Mouse (Mus musculus) forebrain, embryonic 12.5 days (tissue): Measurements from ENCODE around the gene Ncs1. TPM values are rescaled to one million over a fixed set of nuclear protein-coding genes. Genes with fewer than 3 reads are reported as not detected.

Experiments used
- ATAC-seq: fragments of 200-750 bp; cut with Nextera tagmentation; 2 replicates; pipeline ENCODE4 v1.8.0; 2017; ENCODE audit warnings: moderate TSS enrichment; ENCODE audit not compliant: low FRiP score
- H3K27ac ChIP-seq: fragments of 300-500 bp; sonication (generic); 2 replicates; pipeline ENCODE4 v1.5.1; 2016; ENCODE audit warnings: mild to moderate bottlenecking
- H3K27me3 ChIP-seq: fragments of 300-500 bp; sonication (generic); 2 replicates; pipeline ENCODE4 v1.6.1; 2016; ENCODE audit warnings: mild to moderate bottlenecking
- H3K36me3 ChIP-seq: fragments of 300-500 bp; sonication (generic); replicated peaks from 2 replicates; pipeline ENCODE4 v1.6.1; 2016; ENCODE audit warnings: mild to moderate bottlenecking
- H3K4me1 ChIP-seq: fragments of 300-500 bp; sonication (generic); 2 replicates; pipeline ENCODE4 v1.6.1; 2016
- H3K4me2 ChIP-seq: fragments of 300-500 bp; sonication (generic); 2 replicates; pipeline ENCODE4 v1.6.1; 2016; ENCODE audit warnings: mild to moderate bottlenecking, moderate library complexity
- H3K4me3 ChIP-seq: fragments of 300-500 bp; sonication (generic); replicated peaks from 2 replicates; pipeline ENCODE4 v1.5.1; 2016; ENCODE audit warnings: mild to moderate bottlenecking
- H3K9ac ChIP-seq: fragments of 300-500 bp; sonication (generic); 2 replicates; pipeline ENCODE4 v1.6.1; 2016; ENCODE audit warnings: mild to moderate bottlenecking
- H3K9me3 ChIP-seq: fragments of 300-500 bp; sonication (generic); 2 replicates; pipeline ENCODE4 v1.6.1; 2016
- WGBS: fragments of 180-500 bp; shearing (Covaris S2); methylation state at CpG from one replicate; pipeline ENCODE4 v1.1.7; 2016; 5-methylcytosine and 5-hydroxymethylcytosine counted together
- polyA plus RNA-seq: library from polyadenylated mRNA; unstranded; fragments of >200 nt; fragmentation: Nextera tagmentation; extraction: Ambion mirVana; gene quantifications from 2 replicates; pipeline ENCODE4 v1.2.1, GENCODE M21; 2016

Ncs1 gene
- polyA plus RNA-seq = 65.3 and 70.0 TPM in 2 replicates

DNA sequence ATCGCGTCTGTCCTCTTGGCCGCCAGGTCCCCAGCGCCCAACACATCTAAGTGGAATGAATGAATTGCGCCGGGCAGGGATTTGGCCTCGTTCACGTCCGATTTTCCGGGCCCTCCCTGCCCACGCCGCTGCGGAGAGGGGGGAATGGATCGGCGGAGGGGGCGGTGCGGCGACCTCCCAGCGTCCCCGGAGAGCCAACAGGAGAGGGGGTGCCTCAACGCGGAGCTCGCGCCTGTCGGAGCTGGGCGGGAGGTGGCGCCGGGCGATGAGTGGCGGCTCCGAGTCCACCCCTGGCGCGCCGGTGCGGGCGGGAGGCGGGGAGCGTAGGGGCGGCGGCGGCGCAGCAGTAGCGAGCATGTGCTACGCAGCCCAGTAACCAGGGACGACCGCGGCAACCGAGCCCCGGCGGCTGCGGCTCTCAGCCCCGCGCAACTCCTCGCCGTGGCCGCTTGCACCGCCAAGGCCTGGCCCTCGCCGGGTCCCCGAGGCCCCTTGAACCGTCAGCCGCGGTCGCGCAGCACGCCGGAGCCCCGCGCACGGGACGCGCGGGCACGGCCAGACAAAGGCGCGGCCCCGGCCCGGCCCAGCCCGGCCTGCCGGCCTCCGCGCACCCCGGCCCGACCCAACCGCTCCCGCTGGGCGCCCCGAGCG, at the start of gene Ncs1:
TSS of gene Ncs1 (plus strand) at position 333 of the 651 bp plus-strand sequence.
- Histone ChIP-seq H3K4me3 (peak within 1 kb of the TSS; percentile 92), H3K9ac (peak within 1 kb of the TSS; percentile 96), H3K4me2 (peak within 1 kb of the TSS; percentile 78), H3K27ac (peak within 1 kb of the TSS; percentile 83), H3K27me3 (peaks cover 32% of the 10 kb centered on the region), H3K36me3 (peaks cover 8% of the 10 kb centered on the region), H3K4me1 (peaks cover 38% of the 10 kb centered on the region), H3K9me3 (no peaks in the 10 kb centered on the region)
- peak; percentile 88 for ATAC-seq
- under 1% methylated on average over 68 of the region's 89 CpGs for WGBS

DNA sequence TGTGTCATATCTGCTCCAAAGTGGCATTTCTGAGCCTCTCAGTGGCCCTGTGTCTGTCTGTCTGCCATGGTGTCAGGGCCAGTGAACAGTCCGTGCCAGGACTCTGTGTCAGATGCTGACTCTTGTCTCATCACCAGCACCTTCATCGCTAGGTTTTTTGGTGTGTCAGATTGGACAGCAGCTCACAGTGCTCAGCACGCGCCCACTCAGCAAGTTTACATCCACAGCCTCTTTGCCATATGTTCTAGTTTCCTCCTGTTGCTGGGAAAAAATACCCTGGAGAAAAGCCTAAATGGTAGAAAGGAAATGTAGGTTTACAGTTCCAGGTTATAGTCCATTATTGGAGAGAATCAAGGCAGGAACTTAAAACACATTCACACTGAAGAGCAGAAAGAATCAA, 47.0 kb upstream of the Ncs1 start:
- no peak for ATAC-seq
- H3K27me3 ChIP-seq = no peaks in the 10 kb centered on the region
- no peak overlapping the region for H3K4me3 ChIP-seq
- H3K9ac ChIP-seq = no peak overlapping the region
- WGBS = 98% methylated on average over 4 of the region's 4 CpGs
- H3K9me3 ChIP-seq = no peaks in the 10 kb centered on the region
- no peak overlapping the region for H3K27ac ChIP-seq
- no peaks in the 10 kb centered on the region for H3K4me1 ChIP-seq
- H3K36me3 ChIP-seq = peaks cover 33% of the 10 kb centered on the region
- H3K4me2 ChIP-seq = no peak overlapping the region

DNA sequence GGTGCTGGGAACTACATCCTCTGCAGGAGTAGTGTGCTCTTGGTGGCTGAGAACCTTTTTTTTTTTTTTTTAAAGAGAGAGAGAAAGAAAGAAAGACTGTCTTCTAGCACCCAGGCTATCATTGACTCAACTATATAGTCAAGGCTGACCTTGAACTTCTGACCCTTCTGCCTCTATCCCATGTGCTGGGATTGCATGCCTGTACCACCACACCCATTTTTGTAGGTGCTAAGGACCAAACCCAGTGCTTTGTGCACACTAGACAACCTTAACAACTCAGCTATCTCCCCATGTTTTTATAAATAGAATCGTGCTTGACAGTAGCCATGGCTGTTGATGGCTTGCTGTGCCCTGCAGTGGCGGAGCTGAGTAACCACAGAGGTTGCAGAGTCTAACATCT, 45.6 kb upstream of the Ncs1 start:
- Histone ChIP-seq H3K9me3 (no peaks in the 10 kb centered on the region), H3K27me3 (no peaks in the 10 kb centered on the region), H3K9ac (no peak overlapping the region), H3K36me3 (peaks cover 31% of the 10 kb centered on the region), H3K4me1 (no peaks in the 10 kb centered on the region), H3K4me2 (no peak overlapping the region), H3K27ac (no peak overlapping the region), H3K4me3 (no peak overlapping the region)
- WGBS = 93% methylated on average over 2 of the region's 2 CpGs
- ATAC-seq = no peak

DNA sequence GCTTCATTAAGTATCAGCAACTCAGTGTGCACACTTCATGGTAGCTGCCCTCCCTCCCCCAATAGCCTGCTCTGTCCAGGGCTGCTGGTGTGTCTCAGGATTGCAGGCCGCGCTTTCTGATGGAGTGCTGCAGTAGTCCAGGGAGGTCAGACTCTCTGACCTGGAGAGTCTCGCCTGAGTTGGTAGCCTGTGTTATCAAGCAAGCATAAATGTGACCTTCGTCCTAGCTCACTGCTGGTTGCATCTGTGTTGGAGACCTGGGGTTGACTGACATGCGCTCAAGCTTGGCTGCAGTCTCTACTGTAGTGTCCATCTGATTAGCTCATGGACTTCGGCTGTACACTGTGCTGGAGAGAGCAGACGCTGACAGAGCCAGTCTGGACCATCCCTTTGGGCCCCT, 43.8 kb upstream of the Ncs1 start:
- 86% methylated on average over 7 of the region's 7 CpGs for WGBS
- no peak for ATAC-seq

DNA sequence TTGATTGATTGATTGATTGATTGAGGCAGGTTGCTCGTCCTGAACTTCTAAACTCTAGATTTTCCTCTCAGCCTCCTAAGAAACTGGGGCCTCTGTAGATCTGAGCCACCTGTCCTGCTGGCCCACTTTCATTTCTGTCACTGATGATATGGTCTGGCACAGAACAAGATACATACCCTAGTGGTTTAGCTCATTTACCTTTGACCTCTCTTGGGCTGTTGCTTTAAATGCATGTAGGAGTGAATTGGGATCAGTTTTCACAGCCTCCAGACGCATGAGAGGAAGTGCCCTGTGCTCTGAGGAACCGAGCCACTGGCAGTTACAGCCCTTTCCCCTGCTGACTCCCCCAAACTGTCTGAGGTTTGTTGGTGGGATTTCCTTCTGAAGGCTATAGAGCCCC, 43.3 kb upstream of the Ncs1 start:
- H3K9ac ChIP-seq = no peak overlapping the region
- peaks cover 19% of the 10 kb centered on the region for H3K36me3 ChIP-seq
- no peaks in the 10 kb centered on the region for H3K9me3 ChIP-seq
- peaks cover 8% of the 10 kb centered on the region; the same call in 1 of the 2 replicates for H3K4me1 ChIP-seq
- WGBS = 68% methylated on average over 3 of the region's 3 CpGs
- H3K27me3 ChIP-seq = no peaks in the 10 kb centered on the region
- no peak overlapping the region for H3K4me2 ChIP-seq
- H3K27ac ChIP-seq = no peak overlapping the region
- ATAC-seq = no peak
- no peak overlapping the region for H3K4me3 ChIP-seq

More for the DNA sequence above, 43.8 kb upstream of the Ncs1 start:
- Histone ChIP-seq H3K27me3 (no peaks in the 10 kb centered on the region), H3K4me1 (peaks cover 8% of the 10 kb centered on the region; the same call in 1 of the 2 replicates), H3K4me3 (no peak overlapping the region), H3K27ac (no peak overlapping the region), H3K4me2 (no peak overlapping the region), H3K36me3 (peaks cover 24% of the 10 kb centered on the region), H3K9ac (no peak overlapping the region), H3K9me3 (no peaks in the 10 kb centered on the region)

DNA sequence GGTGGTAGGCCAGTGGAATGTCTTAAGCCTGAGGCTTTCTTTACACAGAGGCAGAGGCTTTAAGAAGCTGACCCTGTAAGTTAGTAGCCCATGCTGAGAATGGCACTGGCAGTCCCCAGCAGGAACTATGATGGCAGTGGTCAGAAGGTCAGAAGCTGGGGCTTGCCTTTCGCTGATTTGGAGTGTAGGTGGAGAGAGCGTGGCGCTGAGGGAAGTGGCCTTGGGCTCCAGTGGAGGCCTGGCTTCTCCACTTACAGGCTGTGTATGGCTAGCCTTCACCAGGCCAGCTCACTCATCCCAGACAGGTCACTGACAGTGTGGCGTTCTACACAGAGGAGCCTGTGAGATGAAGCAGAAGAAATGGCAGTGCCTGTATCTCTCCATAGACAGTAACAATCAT, 42.7 kb upstream of the Ncs1 start:
- Histone ChIP-seq H3K36me3 (peaks cover 17% of the 10 kb centered on the region), H3K4me3 (no peak overlapping the region), H3K9me3 (no peaks in the 10 kb centered on the region), H3K9ac (no peak overlapping the region), H3K27ac (no peak overlapping the region), H3K4me2 (no peak overlapping the region), H3K27me3 (no peaks in the 10 kb centered on the region), H3K4me1 (peaks cover 8% of the 10 kb centered on the region; the same call in 1 of the 2 replicates)
- WGBS = 84% methylated on average over 4 of the region's 4 CpGs
- no peak for ATAC-seq

DNA sequence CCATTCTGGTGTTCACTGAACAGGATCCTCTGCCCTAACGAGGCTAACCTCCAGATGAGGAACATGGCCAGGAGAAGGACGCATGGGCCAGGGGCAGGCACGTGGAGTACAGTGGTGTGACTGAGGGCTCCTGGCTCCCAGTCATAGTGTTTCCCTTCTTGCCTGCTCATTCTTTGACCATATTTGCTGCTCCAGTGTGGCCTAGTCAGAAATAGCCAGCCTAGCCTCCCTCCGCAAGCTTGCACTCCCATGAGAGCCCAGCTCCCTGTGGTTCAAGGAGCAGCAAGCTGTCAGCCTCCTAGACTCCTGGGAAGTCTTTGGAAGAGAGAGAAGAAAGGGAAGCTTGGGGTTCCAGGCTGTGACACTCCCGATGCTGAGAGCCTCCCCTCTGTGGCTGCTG, 40.9 kb upstream of the Ncs1 start:
- Histone ChIP-seq H3K27ac (no peak overlapping the region), H3K9ac (no peak overlapping the region), H3K36me3 (peaks cover 23% of the 10 kb centered on the region), H3K4me2 (no peak overlapping the region), H3K4me3 (no peak overlapping the region), H3K27me3 (no peaks in the 10 kb centered on the region), H3K9me3 (no peaks in the 10 kb centered on the region), H3K4me1 (peaks cover 8% of the 10 kb centered on the region; the same call in 1 of the 2 replicates)
- WGBS = 84% methylated on average over 5 of the region's 5 CpGs
- no peak for ATAC-seq

DNA sequence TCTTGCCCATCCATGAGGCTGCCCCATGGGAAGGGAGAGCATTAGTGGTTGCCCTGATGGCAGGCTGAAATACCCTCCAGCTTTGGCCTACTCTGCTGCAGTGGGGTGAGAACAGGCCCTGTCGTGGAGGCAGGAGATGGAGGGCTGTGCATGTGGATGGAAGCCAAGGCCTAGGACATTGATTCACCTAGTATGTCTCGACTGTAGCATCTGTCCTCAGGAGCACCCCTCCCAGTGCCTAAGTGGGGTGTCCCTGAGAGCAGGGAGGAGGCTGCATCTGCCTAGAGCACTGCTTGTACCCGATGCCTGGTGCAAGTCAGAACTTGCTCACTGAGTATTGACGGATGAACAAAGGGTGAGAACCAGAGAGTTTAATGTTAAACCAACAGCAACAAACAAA, 39.4 kb upstream of the Ncs1 start:
- no peaks in the 10 kb centered on the region for H3K27me3 ChIP-seq
- no peaks in the 10 kb centered on the region for H3K9me3 ChIP-seq
- no peak overlapping the region for H3K4me2 ChIP-seq
- H3K36me3 ChIP-seq = peaks cover 34% of the 10 kb centered on the region
- ATAC-seq = no peak
- H3K9ac ChIP-seq = no peak overlapping the region
- no peak overlapping the region for H3K27ac ChIP-seq
- 86% methylated on average over 4 of the region's 4 CpGs for WGBS
- peaks cover 17% of the 10 kb centered on the region; the same call in 1 of the 2 replicates for H3K4me1 ChIP-seq
- H3K4me3 ChIP-seq = no peak overlapping the region

DNA sequence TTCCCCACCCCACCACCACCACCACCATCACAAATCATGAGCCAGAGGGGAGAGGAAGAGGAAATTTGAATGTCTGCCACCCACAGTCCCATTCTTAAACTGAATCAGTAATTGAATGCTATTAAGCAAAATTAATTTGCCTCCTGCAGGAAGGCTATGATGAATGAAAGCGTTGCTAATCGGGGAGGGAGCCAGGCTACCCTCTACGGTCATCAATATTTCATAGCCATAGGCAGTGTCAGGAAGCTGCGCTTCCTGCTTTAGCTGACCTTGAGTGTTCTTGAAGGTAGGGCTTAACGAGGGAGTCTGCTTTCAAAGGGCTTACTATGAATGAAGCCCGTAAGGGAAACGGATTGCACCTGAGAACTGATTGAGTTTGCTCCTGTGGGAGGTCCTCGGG, 38.7 kb upstream of the Ncs1 start:
- Histone ChIP-seq H3K4me3 (no peak overlapping the region), H3K4me1 (peaks cover 19% of the 10 kb centered on the region; the same call in 1 of the 2 replicates), H3K9ac (no peak overlapping the region), H3K36me3 (peaks cover 35% of the 10 kb centered on the region), H3K9me3 (no peaks in the 10 kb centered on the region), H3K27me3 (no peaks in the 10 kb centered on the region), H3K27ac (no peak overlapping the region), H3K4me2 (no peak overlapping the region)
- ATAC-seq = no peak
- WGBS = 53% methylated on average over 8 of the region's 8 CpGs

DNA sequence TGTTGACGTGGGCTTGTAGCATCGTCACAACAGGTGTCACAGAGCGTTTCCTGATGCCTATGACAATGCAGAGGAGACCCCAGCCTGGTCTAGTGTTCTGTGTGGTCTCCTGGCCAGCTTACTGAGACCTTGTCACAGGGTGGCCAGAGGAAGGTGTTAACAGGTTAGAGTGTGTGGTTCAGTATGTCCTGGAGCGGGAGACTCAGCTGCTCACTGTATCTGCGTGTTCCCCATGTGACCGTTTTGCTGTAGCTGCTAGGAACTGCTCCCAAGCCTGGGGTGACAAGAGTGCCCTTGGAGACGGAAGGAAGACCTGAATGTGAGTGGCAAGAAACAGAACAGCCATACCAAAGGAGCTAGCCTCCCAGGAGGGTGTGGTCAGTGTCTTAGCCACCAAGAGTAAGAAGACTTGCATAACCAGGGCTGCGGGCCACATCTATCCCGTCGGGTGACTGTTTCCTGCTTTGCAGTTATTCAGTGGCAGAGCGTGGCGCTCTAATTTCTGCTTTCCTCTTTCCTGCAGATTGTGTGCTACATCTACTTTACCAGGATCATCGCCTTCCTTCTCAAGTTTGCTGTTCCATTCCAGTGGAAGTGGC, 37.0 kb upstream of the Ncs1 start:
- Histone ChIP-seq H3K9me3 (no peaks in the 10 kb centered on the region), H3K4me1 (peaks cover 19% of the 10 kb centered on the region; the same call in 1 of the 2 replicates), H3K4me2 (no peak overlapping the region), H3K9ac (no peak overlapping the region), H3K4me3 (no peak overlapping the region), H3K27me3 (no peaks in the 10 kb centered on the region), H3K36me3 (peaks cover 51% of the 10 kb centered on the region), H3K27ac (no peak overlapping the region)
- 92% methylated on average over 13 of the region's 13 CpGs for WGBS
- no peak for ATAC-seq

DNA sequence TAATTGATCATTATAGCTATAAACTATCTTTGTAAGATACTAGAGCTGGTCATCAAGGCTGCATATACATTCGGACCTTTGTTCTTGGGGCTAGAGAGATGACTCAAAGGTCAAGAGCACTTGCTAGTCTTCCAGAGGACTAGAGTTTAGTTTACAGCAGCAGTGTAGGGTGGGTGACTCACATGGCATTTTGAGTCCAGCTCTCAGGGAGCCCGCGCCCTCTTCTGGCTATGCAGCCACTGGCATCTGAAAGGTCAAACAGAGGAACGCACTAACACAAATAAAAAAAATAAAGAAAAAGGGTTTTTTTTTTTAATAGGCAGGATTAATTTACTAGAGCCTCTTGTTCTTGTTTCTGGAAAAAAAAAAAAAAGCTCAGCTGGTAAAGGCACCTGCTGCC, 36.1 kb upstream of the Ncs1 start:
- H3K27me3 ChIP-seq = no peaks in the 10 kb centered on the region
- ATAC-seq = no peak
- H3K36me3 ChIP-seq = peaks cover 58% of the 10 kb centered on the region
- H3K27ac ChIP-seq = no peak overlapping the region
- H3K4me1 ChIP-seq = peaks cover 19% of the 10 kb centered on the region; the same call in 1 of the 2 replicates
- 94% methylated on average over 4 of the region's 4 CpGs for WGBS
- H3K4me3 ChIP-seq = no peak overlapping the region
- H3K4me2 ChIP-seq = no peak overlapping the region
- H3K9ac ChIP-seq = no peak overlapping the region
- no peaks in the 10 kb centered on the region for H3K9me3 ChIP-seq

DNA sequence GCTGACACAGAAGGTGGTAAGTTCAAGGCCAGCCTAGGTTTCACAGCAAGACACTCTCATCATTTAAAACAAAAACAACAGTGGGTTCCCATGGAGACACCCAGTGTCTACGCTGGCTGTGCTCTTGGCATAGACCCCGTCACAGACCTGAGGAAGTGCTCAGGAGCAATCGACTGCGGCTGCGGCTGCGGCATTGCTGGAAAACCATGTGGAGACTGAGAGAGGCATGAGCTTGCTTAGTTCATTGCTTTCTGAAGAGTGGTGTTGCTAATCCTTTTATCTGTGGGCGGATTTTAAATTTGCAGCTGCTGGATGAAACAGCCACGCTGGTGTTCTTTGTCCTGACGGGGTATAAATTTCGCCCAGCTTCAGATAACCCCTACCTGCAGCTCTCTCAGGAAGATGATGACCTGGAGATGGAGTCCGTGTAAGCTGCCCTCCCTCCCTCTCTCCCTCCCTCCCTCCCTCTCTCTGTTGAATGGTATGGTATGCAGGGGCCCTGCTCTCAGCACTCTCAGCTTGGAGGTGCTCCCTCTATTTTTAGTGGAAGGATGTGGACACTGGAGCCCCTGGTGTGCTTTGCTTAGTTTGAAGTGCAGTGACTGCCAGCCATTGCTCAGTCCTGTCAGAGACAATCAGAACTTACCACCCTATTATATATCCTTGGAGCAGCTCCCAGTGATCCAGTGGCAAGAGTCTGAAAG, 35.3 kb upstream of the Ncs1 start:
- Histone ChIP-seq H3K27me3 (no peaks in the 10 kb centered on the region), H3K4me1 (peaks cover 19% of the 10 kb centered on the region; the same call in 1 of the 2 replicates), H3K4me3 (no peak overlapping the region), H3K9me3 (no peaks in the 10 kb centered on the region), H3K27ac (no peak overlapping the region), H3K9ac (no peak overlapping the region), H3K4me2 (no peak overlapping the region), H3K36me3 (peaks cover 64% of the 10 kb centered on the region)
- no peak for ATAC-seq
- 61% methylated on average over 11 of the region's 11 CpGs for WGBS
